Mouse (Mus musculus) spleen, adult 10 weeks (tissue): ENCODE measurements around the gene Mindy2. TPM values are rescaled to one million over a fixed set of nuclear protein-coding genes. Genes with fewer than 3 reads are reported as not detected.

Experiments used
- polyA plus RNA-seq: library from polyadenylated mRNA; stranded (reverse); fragments of 350-450 nt; fragmentation: Illumina TruSeq; extraction: RNeasy Lipid Tissue Mini Kit (QIAGEN cat#74804); gene quantifications from one replicate; pipeline ENCODE4 v1.2.3, GENCODE M21; 2015; ENCODE audit warnings: low replicate concordance; ENCODE audit not compliant: insufficient read depth

Gene Mindy2
- polyA plus RNA-seq, result 41.8 TPM

DNA sequence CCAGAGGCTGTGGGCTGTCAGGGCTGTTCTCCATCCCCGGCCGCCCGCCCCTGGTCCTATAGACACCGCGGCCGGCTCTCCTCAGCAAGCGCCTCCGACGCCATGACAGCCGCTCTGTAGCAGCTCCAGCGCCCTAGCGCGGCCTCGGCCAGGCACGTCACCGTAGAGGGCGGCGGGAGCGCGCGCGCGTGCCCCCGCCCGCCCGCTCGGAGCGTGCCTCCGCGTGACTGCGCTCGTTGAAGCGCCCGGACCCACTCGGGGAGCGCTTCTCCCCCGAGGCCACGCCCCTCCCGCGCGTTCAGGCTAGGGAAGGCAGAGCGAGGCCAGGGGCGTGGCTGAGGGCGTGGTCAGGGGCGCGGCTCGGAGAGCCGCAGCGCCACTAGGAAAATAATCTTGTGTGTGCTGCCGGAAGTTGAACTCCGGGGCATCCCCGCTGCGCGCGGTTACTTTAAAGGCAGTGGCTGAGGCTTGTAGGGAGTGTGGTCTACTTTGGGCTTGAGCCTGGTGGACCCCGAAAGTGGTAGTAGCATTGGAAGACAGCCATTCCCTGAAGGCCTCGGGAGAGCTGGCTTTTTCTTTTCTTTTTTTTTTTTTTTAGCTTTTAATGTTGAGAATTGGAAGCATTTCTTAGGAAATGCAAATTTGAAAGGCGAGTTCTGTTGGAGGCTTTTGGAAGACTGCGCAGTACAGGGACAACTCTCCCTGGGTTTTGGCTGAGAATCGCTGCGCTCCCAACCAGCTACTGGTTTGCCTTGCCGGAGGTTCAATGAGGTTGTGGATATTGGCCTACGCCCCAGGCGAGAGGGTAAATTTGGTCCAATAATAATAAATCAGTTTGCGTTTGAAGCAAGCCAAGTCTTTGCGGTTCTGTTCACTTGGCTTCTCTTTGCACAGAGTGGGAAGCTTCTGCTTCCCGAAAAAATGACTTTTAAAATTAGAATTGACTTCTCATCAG lies at the start of gene Mindy2:
Mindy2 (minus strand) TSS at position 162 of the 955 bp plus-strand sequence.

DNA sequence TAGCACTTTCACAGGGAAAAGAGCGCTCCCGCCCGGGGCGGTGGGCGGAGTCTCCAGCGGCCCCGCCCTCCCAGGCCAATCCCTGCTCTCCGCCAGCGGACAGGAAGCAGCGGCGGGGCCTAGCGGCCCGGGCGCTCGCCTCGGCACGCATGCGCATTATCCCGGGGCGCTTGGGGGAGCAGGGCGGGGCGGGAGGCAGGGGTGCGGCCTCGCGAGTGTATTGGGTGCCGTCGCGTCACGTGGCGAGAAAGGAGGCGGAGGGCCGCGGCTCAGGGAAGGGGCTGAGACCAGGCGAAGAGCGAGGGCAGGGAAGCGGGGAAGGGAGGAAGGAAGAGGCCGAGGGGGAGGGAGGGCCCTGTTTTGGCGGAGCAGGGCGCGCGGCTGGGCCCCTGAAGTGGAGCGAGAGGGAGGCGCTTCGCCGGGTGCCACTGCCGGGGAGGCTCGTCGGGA lies 21.7 kb upstream of the Mindy2 start, which contains the start of gene Adam10:
Adam10 (plus strand) TSS at position 316 of the 450 bp plus-strand sequence.

DNA sequence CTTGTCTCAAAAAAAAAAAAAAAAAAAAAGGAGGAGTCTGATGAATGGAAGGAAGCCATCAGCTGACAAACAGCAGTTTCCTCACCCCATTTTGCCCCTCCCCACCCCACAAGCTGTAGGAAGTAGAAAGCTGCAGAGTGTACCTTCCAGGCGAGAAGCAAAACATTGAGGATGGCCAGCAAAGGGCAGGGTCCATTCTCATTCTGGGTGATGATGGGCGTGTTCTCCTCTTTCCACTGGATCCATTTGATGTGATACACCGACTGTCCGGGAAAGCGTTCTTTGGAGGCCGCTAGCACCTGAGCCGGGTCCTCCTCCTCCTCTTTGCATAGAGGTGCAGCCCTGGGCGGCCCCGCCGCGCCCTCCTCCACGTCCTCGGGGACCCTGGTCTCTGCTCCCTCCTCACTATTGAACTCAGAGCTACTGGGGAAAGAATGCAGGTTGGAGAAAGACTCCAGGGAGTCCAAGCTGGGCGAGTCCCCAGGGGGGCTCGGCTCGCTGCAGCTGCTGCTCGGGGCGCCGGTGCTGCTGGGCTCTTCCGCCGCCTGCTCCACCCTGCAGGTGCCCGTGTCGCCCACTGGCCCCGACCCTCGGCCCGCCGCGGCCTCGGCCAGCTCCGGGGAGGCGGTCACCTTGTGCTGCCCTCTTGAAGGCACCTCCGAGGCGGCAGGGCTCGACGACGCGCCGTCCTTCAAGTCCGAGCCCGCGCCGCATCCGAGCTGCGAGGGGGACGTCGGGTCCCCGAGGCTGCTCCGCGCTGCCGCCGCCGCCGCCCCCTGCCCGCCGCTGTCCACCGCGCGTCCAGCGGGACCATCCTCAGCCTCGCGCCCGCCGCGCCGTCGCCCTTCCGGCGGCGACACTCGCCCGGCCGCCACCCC lies 605 bp downstream of the Mindy2 start, which contains the start of gene Gm10642:
Gm10642 (plus strand) TSS at position 122 of the 878 bp plus-strand sequence.

Other genes starting within 250 kb of the Mindy2 start
- 21.8 TPM for gene Ccnb2, start 235.6 kb downstream of the Mindy2 start, polyA plus RNA-seq
- 75.1 TPM for gene Rnf111, start 153.4 kb downstream of the Mindy2 start, polyA plus RNA-seq
- 106 TPM for gene Sltm, start 114.4 kb downstream of the Mindy2 start, polyA plus RNA-seq
- 0.39 TPM for gene Gm10642, start 923 bp downstream of the Mindy2 start, polyA plus RNA-seq
- 91.3 TPM for gene Adam10, start 21.8 kb upstream of the Mindy2 start, polyA plus RNA-seq